Mouse (Mus musculus) embryo, embryonic 9.5 days (tissue): ENCODE results near the gene Pcnx2.

ENCODE experiments used
- DNase-seq: peaks from one replicate; pipeline ENCODE4 v3.0.0-alpha.2; 2017; ENCODE audit errors: extremely low spot score

The Pcnx2 gene

DNA sequence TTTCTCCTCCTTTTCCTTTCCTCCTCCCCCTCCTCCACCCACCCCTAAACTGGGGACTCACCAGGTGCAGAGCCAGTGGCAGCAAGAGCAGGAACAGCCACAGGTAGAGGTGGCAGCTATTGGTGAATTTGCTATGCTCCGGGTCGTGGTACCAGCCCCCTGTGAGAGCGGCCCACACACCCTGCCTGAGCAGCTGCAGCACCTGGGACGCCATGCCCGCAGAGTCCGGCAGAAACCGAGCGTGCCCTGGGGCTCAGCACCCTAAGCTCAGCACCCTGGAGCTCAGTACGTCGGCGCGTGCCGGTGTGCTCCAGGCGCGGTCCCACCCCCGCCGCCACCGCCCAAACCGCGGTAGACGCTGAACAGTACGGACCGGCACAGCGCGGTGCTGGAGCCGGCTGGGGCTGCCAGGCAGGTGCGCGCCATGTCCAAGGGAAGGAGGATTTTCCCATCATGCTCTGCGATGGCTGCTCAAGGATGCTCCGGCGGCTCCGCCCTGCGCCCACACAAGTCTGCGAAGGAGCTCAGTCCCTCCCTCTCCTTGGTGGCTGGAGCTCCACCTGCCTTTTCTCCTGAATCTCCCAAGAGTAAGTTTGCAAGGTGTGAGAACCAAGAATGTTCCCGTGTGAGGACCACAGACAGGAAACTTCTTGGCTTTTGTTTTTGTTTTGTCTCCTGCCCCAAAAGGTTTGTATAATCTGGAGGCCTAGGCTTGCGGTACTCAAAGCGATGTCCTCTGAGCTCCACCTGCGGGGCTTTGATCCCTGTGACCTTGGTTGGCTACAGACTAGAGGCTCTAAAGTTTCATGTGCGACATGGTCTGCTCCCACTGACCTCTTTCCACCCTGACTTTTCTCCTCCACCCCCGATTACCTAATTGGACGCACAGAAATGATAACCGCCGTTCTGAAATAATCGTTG, at the start of gene Pcnx2:
Pcnx2 (minus strand) TSS at position 450 of the 921 bp plus-strand sequence.
- DNase-seq = no peak

DNA sequence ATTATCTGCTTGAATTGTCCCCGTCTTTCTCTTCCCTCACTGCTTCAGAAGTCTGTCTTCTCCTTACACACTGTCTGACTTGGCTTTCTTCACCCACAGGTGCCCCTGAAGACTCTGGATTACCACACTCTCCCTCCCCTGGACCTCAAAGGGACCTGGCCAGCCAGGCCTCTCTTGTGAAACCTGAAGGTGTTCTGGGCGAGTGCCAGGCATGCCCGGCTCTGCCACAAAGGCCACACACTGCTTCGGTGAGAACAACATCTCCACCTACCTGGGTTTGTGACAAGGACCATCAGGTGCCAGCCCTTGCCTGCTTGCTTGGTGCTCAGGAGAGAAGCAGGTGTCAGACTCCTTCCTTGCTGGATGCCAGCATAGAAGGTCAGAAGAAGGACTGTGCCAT, 46.4 kb upstream of the Pcnx2 start:
- DNase-seq = no peak

DNA sequence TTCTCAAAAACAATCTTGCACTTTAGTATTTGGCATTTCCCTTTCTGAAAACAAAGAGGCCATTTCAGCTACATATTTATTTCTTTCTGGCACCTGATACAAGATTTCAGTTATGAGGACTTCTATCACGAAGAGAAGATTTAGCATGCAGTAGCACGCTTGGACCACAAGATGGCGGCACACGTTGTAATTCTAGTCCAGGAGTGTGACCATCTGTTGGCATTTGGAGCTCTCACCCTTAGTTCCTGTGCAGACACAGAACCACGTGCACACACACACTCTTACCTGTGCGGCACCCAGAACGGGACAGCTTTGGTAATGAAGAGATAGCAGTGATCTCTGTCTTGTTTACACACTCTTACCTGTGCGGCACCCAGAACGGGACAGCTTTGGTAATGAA, 37.5 kb upstream of the Pcnx2 start:
- DNase-seq = peak; percentile 48

DNA sequence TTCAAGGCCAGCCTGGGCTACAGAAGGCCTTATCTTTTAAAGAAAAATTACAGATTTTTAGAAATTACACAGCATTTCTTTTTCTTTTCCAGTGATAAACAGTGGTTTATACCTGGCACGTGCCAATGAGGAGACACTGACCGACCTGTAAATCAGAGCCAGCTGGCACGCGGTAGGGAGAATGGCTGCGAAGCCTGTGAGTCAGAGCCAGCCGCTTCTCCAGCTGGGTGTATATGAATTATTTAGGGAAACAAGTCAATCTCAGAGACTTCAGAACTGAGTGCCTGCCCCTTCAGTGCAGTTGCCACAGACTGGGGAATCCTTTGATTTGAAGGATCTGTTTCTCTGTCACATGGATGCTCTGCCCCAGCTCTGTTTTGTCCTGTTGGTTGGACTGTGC, 33.7 kb upstream of the Pcnx2 start:
- no peak for DNase-seq

DNA sequence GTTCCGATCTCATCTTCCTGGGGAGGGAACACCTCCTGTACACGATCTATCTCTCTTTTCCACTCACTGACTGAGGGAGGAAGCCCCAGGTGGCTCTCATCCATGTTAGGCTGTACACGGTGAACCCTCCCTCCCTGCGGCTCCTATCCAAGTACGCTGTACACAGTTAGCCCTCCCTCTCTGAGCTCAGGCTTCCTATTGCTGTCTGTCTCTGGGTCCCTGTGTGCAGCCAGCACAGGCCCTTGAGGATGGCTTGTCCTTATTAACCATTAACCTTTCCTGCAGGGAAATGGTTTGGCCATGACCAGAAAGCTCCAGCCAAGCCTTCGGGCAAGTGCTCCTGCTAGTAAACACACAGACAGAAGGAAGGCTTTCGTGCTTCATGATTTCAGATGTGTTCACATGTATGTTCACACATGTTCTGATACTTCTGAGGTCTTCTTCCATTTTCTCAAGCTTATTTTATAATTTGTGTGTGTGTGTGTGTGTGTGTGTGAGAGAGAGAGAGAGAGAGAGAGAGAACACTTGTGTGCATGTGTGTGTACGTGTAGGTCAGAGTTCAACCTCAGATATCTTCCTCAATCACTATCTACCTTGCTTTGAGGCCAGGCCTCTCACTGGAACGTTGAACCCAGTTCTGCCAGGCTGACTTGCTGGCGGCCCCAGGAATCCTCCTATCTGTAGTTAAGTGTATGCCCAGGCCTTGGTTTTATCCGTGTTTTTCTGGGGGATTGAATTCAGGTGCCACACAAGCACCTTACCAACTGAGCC, 32.3 kb upstream of the Pcnx2 start:
- DNase-seq = no peak

DNA sequence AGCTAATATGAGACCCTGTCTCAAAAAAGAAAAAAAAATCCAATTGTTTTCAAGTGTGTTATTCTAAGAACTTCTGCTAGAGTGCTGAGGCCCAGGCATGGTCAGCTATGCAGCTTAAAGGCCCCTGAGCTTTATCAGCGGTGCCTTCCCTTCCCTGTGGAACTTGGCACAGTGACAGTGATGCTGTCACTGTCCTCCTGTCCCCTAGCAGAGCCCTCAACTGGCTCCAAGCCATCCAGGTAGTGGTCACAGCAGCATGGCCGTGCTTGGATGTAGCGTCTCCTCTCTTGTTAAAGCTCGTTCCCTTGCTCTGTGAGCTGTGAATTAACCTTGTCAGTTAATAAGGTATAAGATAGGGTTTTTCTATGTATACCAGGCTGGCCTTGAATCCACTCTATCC, 28.5 kb upstream of the Pcnx2 start:
- no peak for DNase-seq

DNA sequence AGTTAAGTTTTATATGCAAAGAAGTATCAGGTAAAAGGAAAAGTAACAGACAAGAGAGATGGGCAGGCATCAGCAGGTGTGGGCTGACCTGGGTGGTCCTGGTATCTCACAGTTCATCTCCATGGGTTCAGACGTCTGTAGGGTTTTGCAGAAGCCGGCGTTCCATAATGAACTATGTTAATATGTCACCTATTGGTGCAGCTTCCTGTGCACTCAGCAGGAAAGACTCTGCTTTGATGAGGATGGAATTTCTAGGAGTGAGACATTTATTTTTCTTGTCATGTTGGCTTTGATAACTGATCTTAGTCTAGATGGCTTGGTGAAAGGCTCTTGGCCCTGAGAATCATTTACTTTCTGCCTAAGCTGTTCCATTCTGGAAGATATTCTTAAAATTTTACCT, 24.2 kb upstream of the Pcnx2 start:
- DNase-seq = no peak

DNA sequence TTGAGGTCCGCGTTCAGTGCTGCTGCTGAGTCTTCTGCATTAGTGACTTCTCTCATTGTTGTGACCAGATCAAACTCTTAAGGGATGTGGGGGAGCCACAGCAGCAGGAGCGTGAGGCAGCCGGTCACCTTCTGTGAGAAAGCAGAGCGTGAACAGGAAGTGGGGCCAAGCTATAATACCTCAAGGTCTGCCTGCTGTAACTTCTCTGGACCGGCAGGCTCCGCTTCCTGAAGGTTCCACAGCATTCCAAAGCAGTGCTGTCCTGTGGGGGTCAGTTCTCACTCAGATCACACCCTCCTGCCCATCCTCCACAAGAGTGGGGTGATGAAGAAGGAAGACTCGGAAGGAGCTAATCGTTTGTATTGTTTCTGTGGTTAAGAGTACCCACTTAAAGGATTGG, 22.6 kb upstream of the Pcnx2 start:
- DNase-seq = no peak

DNA sequence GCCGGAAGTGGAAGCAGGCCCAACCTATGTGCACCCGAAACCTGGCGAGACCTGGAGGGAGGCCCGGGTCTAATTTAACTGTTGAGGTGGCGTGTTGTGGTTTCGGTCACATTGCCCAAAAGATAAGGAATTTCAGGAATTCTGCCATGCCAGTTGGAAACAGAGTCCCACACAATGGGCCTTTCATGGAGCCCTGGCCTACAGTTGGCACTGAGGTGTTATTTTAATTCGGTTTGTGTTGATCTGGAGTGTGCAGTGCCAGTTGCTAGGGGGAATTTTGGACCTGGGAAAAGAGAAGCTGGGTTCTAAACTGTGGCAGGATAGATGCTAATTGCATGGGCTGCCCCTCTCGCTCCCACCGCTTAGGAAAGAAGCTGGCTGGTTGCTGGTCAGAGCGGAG, 22.2 kb upstream of the Pcnx2 start:
- DNase-seq = no peak

DNA sequence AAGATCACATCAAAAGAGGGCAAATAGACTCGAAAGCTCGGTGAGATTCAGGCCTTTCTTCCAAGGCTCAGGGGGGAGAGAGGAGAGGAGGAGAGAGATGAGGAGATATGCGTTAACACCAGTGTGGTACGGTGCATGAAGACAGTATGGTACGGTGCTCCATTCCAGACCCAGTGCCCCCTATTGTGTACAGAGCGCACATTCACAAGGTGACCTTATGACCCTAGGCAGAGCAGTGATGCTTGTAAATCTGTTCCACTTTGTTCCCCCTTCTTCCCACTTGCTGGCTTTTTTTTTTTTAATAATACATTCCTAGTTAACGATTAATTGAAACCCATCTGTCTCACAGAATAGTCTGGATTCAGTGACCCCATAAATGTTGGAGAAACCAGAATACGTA, 21.4 kb upstream of the Pcnx2 start:
- DNase-seq = peak; percentile 23

DNA sequence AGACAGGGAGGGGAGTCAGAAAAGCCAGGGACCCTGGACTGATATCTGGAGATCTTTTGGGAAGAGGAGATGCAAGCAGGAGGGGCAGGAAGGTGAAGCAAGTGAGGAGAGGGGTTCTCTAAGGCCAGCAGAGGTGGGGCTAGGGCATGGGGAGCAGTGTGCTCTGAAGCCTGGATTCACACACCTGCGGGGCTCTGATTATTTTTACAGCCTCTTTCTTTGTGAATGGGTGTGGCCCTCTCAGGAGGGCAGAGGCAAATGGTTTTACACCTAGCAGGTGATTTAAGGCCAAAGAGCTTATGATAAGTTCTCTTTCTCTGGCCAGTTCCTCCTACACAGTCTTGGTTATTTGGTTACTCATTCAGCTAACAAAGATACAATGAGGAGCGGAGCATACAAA, 20.6 kb upstream of the Pcnx2 start:
- no peak for DNase-seq

DNA sequence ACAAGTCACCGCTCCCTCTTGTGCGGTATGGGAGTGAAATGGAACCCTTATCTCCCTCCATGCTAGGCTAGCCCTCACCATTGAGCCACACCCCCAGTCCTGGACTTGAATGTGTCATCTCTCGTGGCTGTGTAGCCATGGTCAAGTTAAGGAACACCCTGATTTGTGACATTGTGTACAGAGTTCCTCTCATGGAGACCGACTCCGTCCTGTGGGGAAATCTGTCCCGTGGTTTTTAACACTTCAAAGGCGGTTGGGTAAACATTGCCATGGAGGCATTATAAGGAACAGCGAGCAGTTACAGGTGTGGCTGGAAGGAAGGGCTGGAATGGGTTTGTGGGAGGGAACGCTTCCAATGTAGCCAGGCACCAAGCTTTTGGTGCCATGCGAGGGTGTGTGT, 18.9 kb upstream of the Pcnx2 start:
- DNase-seq = no peak

DNA sequence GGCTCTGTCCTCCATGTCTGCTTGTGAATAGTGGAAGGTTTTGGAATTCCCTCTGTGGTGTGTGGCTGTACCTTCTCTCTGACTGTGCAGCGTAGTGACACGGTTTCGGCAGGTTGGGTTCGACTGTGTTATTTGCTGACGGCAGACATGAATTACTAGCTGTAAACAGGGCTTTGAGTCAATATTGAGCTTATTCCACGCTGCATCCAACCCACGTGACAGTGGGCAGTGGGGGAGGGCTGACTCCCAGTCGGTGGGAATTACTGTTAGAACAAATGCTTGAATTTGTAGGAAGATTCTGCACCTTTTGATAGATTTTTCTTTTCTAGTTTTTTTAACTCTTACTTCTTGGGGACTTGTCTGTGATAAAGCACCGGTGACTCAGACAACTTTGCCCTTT, 16.3 kb upstream of the Pcnx2 start:
- no peak for DNase-seq

DNA sequence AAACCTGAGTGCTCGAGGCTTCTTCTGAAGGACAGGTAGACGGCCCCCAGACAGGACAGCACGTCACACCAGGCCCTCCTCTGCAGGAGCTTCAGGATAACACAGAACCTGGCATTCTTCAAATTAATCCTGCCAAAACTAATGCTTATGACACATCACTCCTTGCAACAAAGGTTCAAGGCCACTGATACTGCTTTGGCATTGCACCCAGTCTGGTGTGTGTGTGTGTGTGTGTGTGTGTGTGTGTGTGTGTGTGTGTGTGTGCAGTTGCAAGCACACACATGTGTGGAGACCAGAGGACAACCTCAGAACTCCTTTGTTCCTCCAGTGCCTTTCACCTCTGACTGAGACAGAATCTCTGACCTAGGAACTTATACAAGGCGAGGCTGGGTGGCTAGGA, 15.1 kb upstream of the Pcnx2 start:
- no peak for DNase-seq

DNA sequence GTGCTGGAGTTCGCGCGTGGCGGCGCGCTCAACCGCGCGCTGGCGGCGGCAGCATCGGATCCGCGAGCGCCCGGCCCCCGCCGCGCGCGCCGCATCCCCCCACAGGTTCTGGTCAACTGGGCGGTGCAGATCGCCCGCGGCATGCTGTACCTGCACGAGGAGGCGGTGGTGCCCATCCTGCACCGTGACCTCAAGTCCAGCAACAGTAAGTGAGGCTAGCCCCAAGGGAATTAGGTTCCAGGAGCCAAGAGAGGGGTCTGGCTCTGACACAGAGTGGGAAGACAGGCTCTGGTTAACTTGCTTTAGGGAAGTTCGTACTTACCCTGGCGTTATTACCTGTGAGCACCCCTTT, 13.1 kb upstream of the Pcnx2 start:
- DNase-seq = no peak

DNA sequence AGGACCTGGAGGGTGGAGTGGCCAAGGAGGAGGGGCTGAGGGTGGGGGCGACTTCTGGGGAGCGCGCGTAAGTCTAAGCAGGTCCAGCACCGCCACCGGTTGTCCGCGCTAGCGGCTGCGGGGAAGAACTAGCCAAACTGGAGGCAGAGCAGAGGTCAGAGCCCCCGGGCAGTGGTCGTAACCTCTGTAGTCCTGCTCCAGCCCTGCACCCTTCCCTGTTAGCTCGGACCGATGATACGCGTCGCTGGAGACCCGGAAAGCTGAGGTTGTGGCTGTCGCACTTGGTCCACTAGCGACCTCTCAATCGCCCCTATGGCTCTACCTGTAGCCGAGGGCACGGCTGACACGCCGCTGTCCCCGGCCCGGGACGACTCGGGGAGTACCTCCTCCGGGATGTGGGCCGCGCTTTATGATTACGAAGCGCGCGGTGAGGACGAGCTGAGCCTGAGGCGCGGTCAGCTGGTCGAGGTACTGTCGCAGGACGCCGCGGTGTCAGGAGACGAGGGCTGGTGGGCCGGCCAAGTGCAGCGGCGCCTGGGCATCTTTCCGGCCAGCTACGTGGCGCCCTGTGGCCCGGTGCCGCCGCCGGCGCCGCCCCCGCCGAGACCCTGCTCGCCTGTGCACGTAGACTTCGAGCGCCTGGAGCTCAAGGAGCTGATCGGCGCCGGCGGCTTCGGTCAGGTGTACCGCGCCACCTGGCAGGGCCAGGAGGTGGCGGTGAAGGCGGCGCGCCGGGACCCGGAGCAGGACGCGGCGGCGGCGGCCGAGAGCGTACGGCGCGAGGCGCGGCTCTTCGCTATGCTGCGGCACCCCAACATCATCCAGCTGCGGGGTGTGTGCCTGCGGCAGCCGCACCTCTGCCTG, 12.5 kb upstream of the Pcnx2 start, which contains the start of gene Map3k21:
Map3k21 (plus strand) TSS at position 86 of the 864 bp plus-strand sequence.
- peak; percentile 42 for DNase-seq

DNA sequence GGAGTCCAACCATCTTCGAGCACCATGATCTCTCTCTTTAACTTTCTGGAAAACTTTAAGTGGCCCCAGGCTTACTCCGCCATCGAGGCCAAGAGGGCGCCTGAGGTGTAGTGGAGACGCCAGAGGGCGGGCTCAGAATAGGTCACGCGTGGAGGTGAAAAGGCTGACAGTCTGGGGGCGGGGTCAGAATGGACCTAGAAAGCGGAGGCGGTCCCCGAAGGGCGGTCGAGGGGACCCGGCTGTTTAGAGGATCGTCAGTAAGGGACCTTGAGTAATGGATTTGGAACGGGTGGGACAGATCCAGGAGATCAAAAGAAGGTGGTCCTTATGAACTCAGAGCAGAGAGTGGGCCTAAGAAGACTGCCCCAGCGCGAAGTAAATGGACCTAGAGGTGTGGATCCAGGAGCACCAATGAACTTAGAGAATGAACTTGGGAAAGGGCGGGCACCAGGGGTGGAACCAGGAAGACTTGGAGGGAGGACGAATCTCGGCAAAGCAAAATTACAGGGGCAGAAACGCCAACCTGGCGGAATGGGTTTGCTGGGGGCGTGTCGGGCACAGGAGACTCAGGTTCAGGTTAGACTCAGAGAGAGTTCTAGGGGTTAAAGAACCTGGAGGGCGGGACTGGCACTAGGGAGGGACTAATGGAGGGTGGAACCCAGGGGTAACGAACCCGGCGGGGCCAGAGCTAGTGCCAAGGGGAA, 11.7 kb upstream of the Pcnx2 start:
- DNase-seq = peak; percentile 15

DNA sequence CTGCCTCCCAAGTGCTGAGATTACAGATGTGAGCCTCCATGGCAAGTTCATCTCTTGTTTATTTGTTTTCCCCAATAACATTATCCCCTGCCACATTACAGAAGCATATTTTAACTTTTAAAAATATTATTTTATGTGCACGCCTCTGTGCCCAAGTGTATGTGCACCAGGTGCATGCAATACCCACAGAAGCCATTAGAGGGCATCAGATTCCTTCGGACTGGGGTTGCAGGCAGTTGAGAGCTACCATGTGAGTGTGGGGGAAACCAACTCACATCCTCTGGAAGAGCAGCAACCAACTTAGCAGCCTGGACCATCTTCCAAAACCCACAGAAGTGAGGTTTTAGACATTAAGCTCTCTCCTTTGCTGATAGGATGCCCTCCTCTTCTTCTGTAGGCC, 9.2 kb upstream of the Pcnx2 start:
- no peak for DNase-seq

DNA sequence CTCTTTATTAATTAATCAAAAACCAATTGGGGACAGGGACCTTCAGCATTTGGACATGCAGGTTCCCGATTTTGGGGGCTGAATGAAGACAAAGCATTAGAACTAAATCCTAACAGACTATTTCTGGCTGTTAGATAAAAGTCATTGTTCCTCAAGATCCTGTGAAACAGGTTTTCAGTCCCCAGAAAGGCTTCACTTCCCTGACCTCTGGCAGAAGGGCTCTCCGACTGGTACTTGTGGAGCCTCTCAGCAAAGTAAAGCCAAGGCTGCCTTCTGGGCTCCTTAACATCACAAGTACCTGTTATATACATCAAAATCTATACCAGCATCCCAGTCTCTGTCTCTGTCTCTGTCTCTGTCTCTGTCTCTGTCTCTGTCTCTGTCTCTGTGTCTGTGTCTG, 7.2 kb upstream of the Pcnx2 start:
- no peak for DNase-seq

DNA sequence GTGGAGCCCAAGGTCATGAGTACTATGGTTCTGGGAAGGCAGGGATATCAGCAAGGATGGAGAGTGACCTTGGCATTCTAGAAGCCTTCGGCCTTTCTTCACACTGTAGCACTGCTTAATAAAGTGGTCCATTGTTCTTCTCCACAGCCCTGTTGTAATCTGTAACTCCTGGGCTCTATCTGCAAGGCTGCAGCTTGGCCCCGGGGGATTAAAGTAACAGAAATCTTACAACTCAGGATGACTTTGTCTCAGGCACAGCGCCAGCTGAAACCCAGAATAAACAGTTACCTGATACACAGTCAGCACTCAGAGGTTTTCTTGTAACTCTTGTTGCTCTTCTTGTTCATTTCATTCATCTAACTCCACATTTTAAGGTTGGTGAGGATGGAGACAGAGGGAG, 4.4 kb upstream of the Pcnx2 start:
- DNase-seq = no peak

DNA sequence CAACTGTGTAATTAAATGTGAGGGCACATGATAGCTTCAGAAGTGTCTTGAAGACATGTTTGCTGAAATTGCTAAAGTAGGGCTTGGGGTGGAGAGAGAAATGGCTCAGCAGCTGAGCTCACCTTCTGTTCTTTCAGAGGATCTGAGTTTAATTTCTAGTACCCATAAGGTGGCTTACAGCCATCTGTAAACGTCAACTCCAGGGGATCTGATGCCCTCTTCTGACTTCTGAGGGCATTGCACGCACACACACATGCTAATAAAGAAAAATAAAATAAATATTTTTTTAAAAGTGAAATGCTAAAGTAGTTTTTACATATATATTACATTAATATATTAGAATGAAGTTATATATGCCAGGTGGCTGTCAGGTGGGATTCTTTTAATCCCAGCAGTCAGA, 3.0 kb upstream of the Pcnx2 start:
- no peak for DNase-seq

DNA sequence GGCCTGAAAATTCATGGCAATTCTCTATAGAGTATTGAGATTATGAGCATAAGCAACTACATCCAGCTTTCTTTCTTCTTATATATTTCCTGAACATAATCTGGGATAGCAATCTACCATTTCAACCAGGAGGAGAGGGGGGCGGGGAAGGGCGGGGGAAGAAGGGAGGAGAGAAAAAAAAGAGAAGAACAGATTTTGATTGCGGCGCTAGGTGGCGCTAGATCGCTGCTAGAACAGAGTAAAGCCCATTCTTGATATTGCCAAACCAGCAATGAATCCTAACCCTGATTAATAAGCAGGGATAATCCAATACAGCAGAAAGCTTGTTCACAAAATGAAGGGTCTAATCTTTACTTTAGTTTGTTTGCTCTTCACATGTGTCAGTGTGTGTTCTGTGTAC, 782 bp upstream of the Pcnx2 start:
- peak; percentile 62 for DNase-seq
